Mouse (Mus musculus) forebrain, embryonic 12.5 days (tissue): ENCODE measurements around the gene Setmar. TPM values are rescaled to one million over a fixed set of nuclear protein-coding genes. Genes with fewer than 3 reads are reported as not detected.

ENCODE experiments used
- ATAC-seq: fragments of 200-750 bp; cut with Nextera tagmentation; 2 replicates; pipeline ENCODE4 v1.8.0; 2017; ENCODE audit warnings: moderate TSS enrichment; ENCODE audit not compliant: low FRiP score
- H3K27ac ChIP-seq: fragments of 300-500 bp; sonication (generic); 2 replicates; pipeline ENCODE4 v1.5.1; 2016; ENCODE audit warnings: mild to moderate bottlenecking
- H3K27me3 ChIP-seq: fragments of 300-500 bp; sonication (generic); 2 replicates; pipeline ENCODE4 v1.6.1; 2016; ENCODE audit warnings: mild to moderate bottlenecking
- H3K36me3 ChIP-seq: fragments of 300-500 bp; sonication (generic); replicated peaks from 2 replicates; pipeline ENCODE4 v1.6.1; 2016; ENCODE audit warnings: mild to moderate bottlenecking
- H3K4me1 ChIP-seq: fragments of 300-500 bp; sonication (generic); 2 replicates; pipeline ENCODE4 v1.6.1; 2016
- H3K4me2 ChIP-seq: fragments of 300-500 bp; sonication (generic); 2 replicates; pipeline ENCODE4 v1.6.1; 2016; ENCODE audit warnings: mild to moderate bottlenecking, moderate library complexity
- H3K4me3 ChIP-seq: fragments of 300-500 bp; sonication (generic); replicated peaks from 2 replicates; pipeline ENCODE4 v1.5.1; 2016; ENCODE audit warnings: mild to moderate bottlenecking
- H3K9ac ChIP-seq: fragments of 300-500 bp; sonication (generic); 2 replicates; pipeline ENCODE4 v1.6.1; 2016; ENCODE audit warnings: mild to moderate bottlenecking
- H3K9me3 ChIP-seq: fragments of 300-500 bp; sonication (generic); 2 replicates; pipeline ENCODE4 v1.6.1; 2016
- WGBS: fragments of 180-500 bp; shearing (Covaris S2); methylation state at CpG from one replicate; pipeline ENCODE4 v1.1.7; 2016; 5-methylcytosine and 5-hydroxymethylcytosine counted together
- polyA plus RNA-seq: library from polyadenylated mRNA; unstranded; fragments of >200 nt; fragmentation: Nextera tagmentation; extraction: Ambion mirVana; gene quantifications from 2 replicates; pipeline ENCODE4 v1.2.1, GENCODE M21; 2016

Gene Setmar
- polyA plus RNA-seq, 1 experiment from 2014 or later, result 7.3 TPM

DNA sequence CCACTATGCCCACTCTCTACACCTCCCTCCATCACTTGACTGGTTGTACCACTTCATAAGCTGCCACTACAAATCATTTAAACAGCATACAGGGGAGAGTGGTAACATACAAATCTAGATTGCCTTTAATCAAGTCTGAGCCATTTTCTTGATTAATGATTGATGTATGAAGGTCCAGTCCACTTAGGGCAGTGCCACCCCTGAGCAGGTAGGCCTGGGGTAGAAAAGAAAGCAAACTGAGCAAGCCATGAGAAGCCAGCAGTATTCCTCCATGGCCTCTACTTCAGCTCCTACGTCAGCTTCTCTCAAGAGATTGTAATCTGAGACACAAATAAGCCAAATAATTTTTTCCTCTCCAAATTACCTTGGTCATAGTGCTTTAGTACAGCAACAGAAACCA, 26.5 kb downstream of the Setmar start:
- H3K27ac ChIP-seq, result no peak overlapping the region
- H3K9ac ChIP-seq, result no peak overlapping the region
- no peak for ATAC-seq
- no peaks in the 10 kb centered on the region for H3K27me3 ChIP-seq
- 82% methylated on average over 1 of the region's 1 CpGs for whole genome bisulfite sequencing
- H3K4me3 ChIP-seq, result no peak overlapping the region
- H3K36me3 ChIP-seq, result no peaks in the 10 kb centered on the region
- H3K9me3 ChIP-seq, result no peaks in the 10 kb centered on the region
- no peaks in the 10 kb centered on the region for H3K4me1 ChIP-seq
- no peak overlapping the region for H3K4me2 ChIP-seq

DNA sequence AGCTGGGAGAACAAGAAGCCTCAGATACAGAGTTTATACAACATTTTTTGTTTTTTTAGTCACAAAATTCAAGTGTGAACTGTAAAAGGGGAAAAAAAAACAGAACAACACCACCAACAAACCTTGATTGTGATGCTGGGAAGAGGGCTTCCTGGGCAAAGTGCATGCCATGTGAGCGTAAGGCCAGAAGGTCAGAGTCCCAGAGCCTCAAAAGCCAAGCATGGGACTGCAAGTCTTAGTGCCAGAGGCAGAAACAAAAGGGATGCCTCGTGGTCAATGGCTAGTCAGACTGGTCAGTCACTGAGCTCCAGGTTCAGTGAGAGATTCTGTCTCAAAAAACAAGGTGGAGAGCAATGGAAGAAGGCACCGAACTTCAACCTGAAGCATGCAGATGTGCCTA, 27.8 kb downstream of the Setmar start:
- no peak overlapping the region for H3K9ac ChIP-seq
- ATAC-seq, result no peak
- H3K4me1 ChIP-seq, result no peaks in the 10 kb centered on the region
- no peaks in the 10 kb centered on the region for H3K9me3 ChIP-seq
- no peak overlapping the region for H3K27ac ChIP-seq
- no peak overlapping the region for H3K4me3 ChIP-seq
- H3K4me2 ChIP-seq, result no peak overlapping the region
- no peaks in the 10 kb centered on the region for H3K27me3 ChIP-seq
- 82% methylated on average over 3 of the region's 3 CpGs for WGBS
- H3K36me3 ChIP-seq, result no peaks in the 10 kb centered on the region

- Histone ChIP-seq H3K27me3 (no peaks in the 10 kb centered on the region), H3K9me3 (no peaks in the 10 kb centered on the region), H3K36me3 (no peaks in the 10 kb centered on the region), H3K4me1 (no peaks in the 10 kb centered on the region), H3K27ac (no peak overlapping the region), H3K4me2 (no peak overlapping the region), H3K4me3 (no peak overlapping the region), H3K9ac (no peak overlapping the region)
- ATAC-seq, result no peak
- WGBS, result 81% methylated on average over 3 of the region's 3 CpGs
These were observed 28.6 kb downstream of the Setmar start for GRCm38 (mm10) chr6:108093449-108093848.

DNA sequence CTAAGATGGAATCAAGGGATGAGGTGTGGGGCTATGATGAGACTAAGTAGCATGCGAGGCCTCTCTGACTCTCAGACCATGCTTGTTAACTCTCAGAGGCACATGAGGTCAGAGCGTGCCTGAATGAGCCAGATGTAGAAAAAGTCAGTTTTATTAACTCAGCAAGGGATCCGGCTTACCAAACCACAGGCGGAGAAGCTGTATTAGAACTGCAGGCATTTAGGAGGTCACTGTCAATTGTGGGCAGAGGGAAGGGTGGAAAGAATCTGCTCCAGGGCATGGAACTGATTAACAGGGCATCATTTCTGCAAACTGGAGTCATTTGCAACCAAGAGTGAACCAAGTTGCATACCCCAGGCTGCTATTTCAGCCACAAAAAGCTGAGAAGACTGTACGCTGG, 30.6 kb downstream of the Setmar start:
- no peak for ATAC-seq
- H3K27ac ChIP-seq, result no peak overlapping the region
- H3K9me3 ChIP-seq, result no peaks in the 10 kb centered on the region
- H3K9ac ChIP-seq, result no peak overlapping the region
- H3K36me3 ChIP-seq, result no peaks in the 10 kb centered on the region
- H3K27me3 ChIP-seq, result no peaks in the 10 kb centered on the region
- WGBS, result 77% methylated on average over 5 of the region's 5 CpGs
- no peak overlapping the region for H3K4me2 ChIP-seq
- peaks cover 4% of the 10 kb centered on the region; the same call in 1 of the 2 replicates for H3K4me1 ChIP-seq
- no peak overlapping the region for H3K4me3 ChIP-seq

DNA sequence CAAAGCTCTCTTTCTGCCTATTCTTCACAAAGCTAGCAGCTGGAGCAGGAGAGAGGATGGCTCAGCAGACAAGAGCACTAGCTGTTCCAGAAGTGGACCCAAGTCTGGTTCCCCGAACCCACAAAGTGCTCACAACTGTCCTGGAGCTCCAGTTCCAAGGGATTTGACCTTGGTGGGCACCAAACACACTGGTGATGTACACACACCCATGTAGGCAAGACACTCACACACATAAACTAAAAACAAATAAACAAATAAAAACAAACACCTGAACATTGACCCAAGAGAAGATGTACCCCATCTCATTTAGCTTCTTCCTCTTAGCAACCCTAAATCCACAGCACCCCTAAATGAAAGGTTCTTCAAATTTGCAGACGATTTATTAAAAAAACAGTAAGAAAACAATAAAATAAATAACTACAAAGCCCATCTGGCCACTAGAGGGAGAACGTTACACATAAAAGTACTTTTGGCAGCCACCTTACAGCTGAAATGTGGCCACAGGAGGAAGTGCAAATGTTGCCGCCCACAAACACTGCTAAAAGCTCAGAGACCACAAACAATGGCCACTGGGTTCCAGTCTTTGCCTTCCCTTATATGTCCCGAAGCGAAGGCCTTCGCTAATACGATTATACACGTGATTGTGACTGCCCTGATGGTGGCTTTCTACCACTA, 33.5 kb downstream of the Setmar start:
- Histone ChIP-seq H3K9ac (no peak overlapping the region), H3K27me3 (no peaks in the 10 kb centered on the region), H3K9me3 (no peaks in the 10 kb centered on the region), H3K4me3 (no peak overlapping the region), H3K36me3 (no peaks in the 10 kb centered on the region), H3K4me1 (peaks cover 4% of the 10 kb centered on the region; the same call in 1 of the 2 replicates), H3K4me2 (no peak overlapping the region), H3K27ac (no peak overlapping the region)
- peak; percentile 79; the same call in 1 of the 2 replicates for ATAC-seq
- 17% methylated on average over 9 of the region's 9 CpGs for WGBS

DNA sequence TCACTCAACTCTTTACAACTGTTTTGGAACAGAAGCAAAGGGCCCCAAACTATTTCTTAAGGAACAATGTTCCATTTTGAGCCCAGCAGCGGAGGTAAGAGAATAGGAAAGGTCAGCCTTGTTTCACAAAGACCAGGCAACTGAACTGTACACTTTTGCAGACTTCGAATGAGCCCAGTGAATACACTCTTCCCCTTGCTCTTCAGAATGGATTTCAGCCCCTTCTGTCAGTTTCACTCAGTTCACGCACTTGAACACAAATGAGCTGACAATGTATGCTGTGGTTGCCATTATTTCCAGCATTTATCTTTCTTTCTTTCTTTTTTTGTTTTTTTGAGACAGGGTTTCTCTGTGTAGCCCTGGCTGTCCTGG, 34.0 kb downstream of the Setmar start:
- peak; percentile 23; the same call in 1 of the 2 replicates for ATAC-seq
- no peak overlapping the region for H3K27ac ChIP-seq
- no peak overlapping the region for H3K9ac ChIP-seq
- peaks cover 4% of the 10 kb centered on the region; the same call in 1 of the 2 replicates for H3K4me1 ChIP-seq
- H3K27me3 ChIP-seq, result no peaks in the 10 kb centered on the region
- no peak overlapping the region for H3K4me3 ChIP-seq
- no peaks in the 10 kb centered on the region for H3K9me3 ChIP-seq
- no peak overlapping the region for H3K4me2 ChIP-seq
- H3K36me3 ChIP-seq, result no peaks in the 10 kb centered on the region
- WGBS, result 40% methylated on average over 3 of the region's 3 CpGs

DNA sequence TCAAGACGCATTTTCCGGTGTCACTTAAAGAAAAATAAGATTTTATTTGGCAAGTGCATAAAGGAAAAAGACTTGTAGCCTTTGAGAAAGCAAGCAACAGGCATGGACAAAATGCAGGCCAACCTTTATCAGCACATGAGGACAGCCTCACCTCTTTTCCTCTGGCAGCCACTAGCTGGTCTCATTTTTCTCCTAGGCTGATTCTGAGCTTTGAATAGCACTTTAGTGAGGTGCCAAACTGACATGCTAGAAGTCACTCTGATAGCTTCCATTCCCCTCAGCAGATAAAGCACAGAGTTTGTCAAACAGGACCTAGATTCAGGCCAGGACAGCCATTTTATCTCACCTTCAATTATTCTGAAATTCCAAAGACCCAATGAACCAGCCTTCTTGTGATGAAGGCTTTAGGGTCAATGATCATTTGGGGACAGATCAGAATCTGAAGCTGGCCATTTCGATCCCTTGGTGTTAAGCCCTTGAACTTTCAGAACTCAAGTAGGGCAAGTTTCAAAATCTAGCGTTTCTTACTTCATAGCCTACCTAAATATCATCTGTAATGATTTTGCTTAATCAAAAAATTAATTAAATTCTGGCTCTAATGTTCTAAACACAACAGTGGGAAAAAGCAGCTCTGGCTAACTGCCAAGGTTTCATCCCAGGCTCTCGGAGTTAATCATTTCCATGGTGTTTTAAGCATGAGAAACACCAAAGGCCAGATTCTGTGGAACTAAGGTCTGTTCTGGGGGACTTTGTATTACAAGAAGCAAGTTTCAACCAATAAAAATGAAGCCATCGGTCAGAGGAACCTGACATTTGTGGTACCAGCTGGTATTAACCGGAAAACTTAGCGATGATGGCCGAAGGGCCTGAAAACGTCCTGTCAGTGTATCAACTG, 37.3 kb downstream of the Setmar start:
- no peak overlapping the region for H3K9ac ChIP-seq
- WGBS, result 87% methylated on average over 10 of the region's 10 CpGs
- H3K9me3 ChIP-seq, result no peaks in the 10 kb centered on the region
- H3K4me3 ChIP-seq, result no peak overlapping the region
- H3K36me3 ChIP-seq, result no peaks in the 10 kb centered on the region
- H3K27ac ChIP-seq, result no peak overlapping the region
- H3K4me1 ChIP-seq, result peaks cover 4% of the 10 kb centered on the region; the same call in 1 of the 2 replicates
- no peak for ATAC-seq
- no peak overlapping the region for H3K4me2 ChIP-seq
- H3K27me3 ChIP-seq, result no peaks in the 10 kb centered on the region

DNA sequence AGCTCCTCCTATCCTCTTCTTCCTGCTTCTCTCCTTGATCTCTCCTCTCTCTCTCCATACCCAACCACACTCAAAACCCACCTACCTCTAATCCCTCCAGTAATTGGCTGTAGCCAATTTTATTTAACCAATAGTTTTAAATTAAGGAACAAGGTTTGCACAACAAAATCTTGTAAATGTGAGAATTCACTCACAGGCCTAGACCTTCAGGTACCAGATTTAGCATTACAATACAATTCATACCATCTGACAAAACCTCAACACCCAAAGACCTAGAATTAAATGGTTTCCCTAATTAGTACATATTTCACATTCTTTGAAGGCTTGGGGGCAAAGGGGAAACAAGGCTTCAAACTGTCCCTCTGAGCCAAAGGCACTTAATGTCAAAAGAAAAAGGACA, 42.5 kb downstream of the Setmar start:
- no peak for ATAC-seq
- H3K36me3 ChIP-seq, result 0 out of 2 replicates have a peak, but pooled peaks cover 4% of the 10 kb centered on the region
- H3K27me3 ChIP-seq, result no peaks in the 10 kb centered on the region
- H3K4me1 ChIP-seq, result no peaks in the 10 kb centered on the region
- no peak overlapping the region for H3K4me3 ChIP-seq
- H3K4me2 ChIP-seq, result no peak overlapping the region
- H3K9me3 ChIP-seq, result no peaks in the 10 kb centered on the region
- H3K9ac ChIP-seq, result no peak overlapping the region
- no peak overlapping the region for H3K27ac ChIP-seq

DNA sequence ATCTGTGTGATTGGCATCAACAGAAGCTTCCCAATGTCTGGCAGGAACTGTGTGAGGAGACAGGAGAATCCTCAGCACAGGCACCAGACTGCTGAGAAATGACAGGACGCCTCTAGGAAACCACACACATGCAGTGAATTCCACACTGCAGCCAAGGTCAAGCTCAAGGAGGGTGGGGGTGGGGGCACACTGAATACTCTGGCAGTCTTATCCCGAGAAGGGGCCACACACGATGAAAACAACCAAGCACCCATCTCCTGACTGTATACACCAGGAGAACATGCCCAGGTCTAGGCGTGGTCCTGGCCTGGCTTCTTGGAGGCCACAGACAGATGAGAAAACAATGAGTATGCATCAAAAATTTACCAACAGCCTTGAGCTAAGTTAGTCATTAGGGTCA, 45.5 kb downstream of the Setmar start:
- no peak for ATAC-seq
- no peaks in the 10 kb centered on the region for H3K9me3 ChIP-seq
- H3K27me3 ChIP-seq, result no peaks in the 10 kb centered on the region
- 85% methylated on average over 4 of the region's 4 CpGs for WGBS
- H3K4me1 ChIP-seq, result no peaks in the 10 kb centered on the region
- no peak overlapping the region for H3K9ac ChIP-seq
- H3K27ac ChIP-seq, result no peak overlapping the region
- H3K4me3 ChIP-seq, result no peak overlapping the region
- H3K36me3 ChIP-seq, result 0 out of 2 replicates have a peak, but pooled peaks cover 4% of the 10 kb centered on the region
- H3K4me2 ChIP-seq, result no peak overlapping the region

DNA sequence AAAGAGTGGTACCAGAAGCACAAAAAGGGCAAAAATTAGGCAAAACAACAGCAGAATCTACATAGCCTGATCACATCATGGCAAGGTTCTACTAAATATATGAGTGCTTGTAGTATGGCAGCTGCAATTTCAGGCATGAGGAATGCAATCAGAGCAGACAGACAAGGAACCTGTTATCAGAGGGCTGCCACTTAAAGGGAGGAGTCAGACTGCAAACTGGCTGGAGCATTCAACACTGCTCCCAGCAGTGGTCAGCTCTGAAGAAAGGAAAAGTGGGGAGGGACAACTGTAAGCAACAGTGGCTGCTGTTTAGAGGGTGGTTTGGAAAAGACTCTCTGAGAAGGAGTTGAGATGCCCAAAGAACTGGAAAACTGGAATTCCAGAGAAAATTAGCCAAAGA, 46.8 kb downstream of the Setmar start:
- Histone ChIP-seq H3K36me3 (0 out of 2 replicates have a peak, but pooled peaks cover 4% of the 10 kb centered on the region), H3K9me3 (no peaks in the 10 kb centered on the region), H3K4me2 (no peak overlapping the region), H3K27me3 (no peaks in the 10 kb centered on the region), H3K9ac (no peak overlapping the region), H3K27ac (no peak overlapping the region), H3K4me3 (no peak overlapping the region), H3K4me1 (no peaks in the 10 kb centered on the region)
- ATAC-seq, result no peak

DNA sequence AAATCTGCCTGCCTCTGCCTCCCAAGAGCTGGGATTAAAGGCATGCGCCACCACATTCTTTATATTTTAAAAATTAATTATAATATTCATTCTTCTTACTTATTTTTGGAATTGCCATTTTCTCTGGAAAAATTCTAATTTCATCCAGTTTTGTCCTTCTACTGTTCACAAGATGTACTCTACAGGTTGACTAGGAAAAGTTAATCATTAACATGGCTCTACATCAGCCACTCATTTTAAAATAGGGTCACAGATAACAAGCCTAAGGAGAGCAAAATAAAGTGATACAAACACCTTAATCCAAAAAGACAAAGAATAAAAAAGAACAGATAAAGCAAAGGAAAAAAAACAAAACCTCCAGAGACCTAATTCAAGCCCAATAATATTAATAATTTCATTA, 50.1 kb downstream of the Setmar start:
- Histone ChIP-seq H3K9me3 (no peaks in the 10 kb centered on the region), H3K27me3 (no peaks in the 10 kb centered on the region), H3K4me1 (no peaks in the 10 kb centered on the region), H3K9ac (no peak overlapping the region), H3K27ac (no peak overlapping the region), H3K4me3 (no peak overlapping the region), H3K36me3 (no peaks in the 10 kb centered on the region), H3K4me2 (no peak overlapping the region)
- ATAC-seq, result no peak
- WGBS, result 94% methylated on average over 1 of the region's 1 CpGs

GRCm38 (mm10) chr6:108117881-108118280, 53.0 kb downstream of the Setmar start:
- Histone ChIP-seq H3K27me3 (no peaks in the 10 kb centered on the region), H3K9ac (no peak overlapping the region), H3K4me3 (no peak overlapping the region), H3K4me2 (no peak overlapping the region), H3K27ac (no peak overlapping the region), H3K4me1 (no peaks in the 10 kb centered on the region), H3K36me3 (no peaks in the 10 kb centered on the region), H3K9me3 (no peaks in the 10 kb centered on the region)
- ATAC-seq, result no peak
- 92% methylated on average over 6 of the region's 6 CpGs for WGBS

- Histone ChIP-seq H3K27me3 (no peaks in the 10 kb centered on the region), H3K9me3 (no peaks in the 10 kb centered on the region), H3K4me3 (no peak overlapping the region), H3K27ac (no peak overlapping the region), H3K36me3 (no peaks in the 10 kb centered on the region), H3K4me1 (no peaks in the 10 kb centered on the region; the same call in 1 of the 2 replicates), H3K9ac (no peak overlapping the region), H3K4me2 (no peak overlapping the region)
- ATAC-seq, result no peak
- WGBS, result 43% methylated on average over 1 of the region's 1 CpGs
These were observed 60.6 kb downstream of the Setmar start for GRCm38 (mm10) chr6:108125474-108125873.
